Mouse (Mus musculus): ENCODE results near the gene Cep78.
A peak's percentile ranks its signal among the peaks of the same experiment; 100 is the strongest.
"Not testable (repeated sequence)": the region's sequence is repeated elsewhere in the genome, so short reads cannot be mapped to it uniquely, and the experiment has no call there.

The Cep78 gene

GRCm38 (mm10) chr19:15984449-15985171 is at the start of gene Cep78:
TSS of gene Cep78 (minus strand) at chr19:15984989.
- peak; percentile 83 for DNase-seq (ENCODE audit: low read depth, low spot score)

- DNase-seq (ENCODE audit: low read depth, low spot score): no peak
These were observed 46.5 kb upstream of the Cep78 start for GRCm38 (mm10) chr19:16031276-16031675.

- DNase-seq (ENCODE audit: low read depth, low spot score): not testable (repeated sequence)
These were observed 44.5 kb upstream of the Cep78 start for GRCm38 (mm10) chr19:16029253-16029771.

GRCm38 (mm10) chr19:16028746-16029252 is 44.0 kb upstream of the Cep78 start:
- no peak for DNase-seq (ENCODE audit: low read depth, low spot score)

- DNase-seq (ENCODE audit: low read depth, low spot score): no peak
These were observed 43.3 kb upstream of the Cep78 start for GRCm38 (mm10) chr19:16027876-16028670.

DNA sequence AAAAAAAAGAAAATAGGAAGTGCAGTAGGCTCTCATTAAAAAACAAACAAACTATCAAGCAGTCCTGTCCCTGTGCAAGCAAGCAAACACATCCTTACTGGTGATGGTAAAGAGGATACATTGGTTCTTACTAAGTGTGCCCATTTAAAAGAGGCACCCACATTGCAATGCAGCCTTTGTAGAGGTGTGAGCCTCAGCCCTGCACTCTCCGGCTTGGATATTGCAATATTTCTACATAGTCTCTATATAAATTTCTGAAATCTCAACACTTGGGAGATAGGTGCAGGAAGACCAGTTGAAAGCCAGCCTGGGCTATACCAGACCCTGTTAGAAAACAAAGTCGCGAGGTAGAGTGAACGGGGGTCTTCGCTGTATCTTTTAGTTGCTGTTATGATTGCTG is 41.5 kb upstream of the Cep78 start:
- DNase-seq (ENCODE audit: low read depth, low spot score): no peak

DNA sequence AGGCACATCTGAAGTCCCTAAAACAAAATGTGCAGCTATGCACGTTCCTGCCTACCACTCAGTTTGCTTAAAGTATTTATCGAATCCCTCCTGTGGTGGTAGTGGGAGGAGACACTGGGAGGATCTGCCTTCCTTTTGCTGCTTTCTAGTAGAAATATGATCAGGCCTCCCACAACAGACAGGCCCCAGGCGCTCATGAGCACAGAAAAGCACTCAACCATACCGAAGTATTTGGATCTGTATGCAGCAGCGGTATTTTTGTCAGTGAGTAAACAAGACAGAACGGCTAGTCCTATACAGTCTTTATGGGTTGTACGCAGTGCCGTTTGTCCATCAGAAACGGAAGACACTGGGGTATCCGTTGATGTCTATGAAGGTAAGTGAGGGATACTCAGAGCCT is 37.4 kb upstream of the Cep78 start:
- DNase-seq (ENCODE audit: low read depth, low spot score): no peak

DNA sequence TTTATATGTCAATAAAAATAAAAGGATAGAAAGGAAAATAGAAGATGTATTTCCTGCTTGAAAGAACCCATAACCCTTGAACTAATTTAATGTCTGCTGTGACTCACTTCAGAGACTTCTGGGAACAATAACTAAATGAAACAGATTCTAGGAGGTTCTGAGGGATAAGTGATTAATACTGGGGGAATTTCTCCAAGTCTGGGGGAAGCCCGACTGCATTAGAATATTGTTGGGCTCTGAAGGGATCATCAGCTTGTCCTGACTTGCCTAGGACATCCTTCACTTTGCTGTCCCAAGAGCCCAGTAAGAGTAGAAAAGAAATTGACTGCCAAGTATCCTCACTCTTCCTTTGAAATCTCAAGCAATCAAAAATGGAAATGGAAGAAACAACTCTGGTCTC is 31.4 kb upstream of the Cep78 start:
- DNase-seq (ENCODE audit: low read depth, low spot score): no peak

DNA sequence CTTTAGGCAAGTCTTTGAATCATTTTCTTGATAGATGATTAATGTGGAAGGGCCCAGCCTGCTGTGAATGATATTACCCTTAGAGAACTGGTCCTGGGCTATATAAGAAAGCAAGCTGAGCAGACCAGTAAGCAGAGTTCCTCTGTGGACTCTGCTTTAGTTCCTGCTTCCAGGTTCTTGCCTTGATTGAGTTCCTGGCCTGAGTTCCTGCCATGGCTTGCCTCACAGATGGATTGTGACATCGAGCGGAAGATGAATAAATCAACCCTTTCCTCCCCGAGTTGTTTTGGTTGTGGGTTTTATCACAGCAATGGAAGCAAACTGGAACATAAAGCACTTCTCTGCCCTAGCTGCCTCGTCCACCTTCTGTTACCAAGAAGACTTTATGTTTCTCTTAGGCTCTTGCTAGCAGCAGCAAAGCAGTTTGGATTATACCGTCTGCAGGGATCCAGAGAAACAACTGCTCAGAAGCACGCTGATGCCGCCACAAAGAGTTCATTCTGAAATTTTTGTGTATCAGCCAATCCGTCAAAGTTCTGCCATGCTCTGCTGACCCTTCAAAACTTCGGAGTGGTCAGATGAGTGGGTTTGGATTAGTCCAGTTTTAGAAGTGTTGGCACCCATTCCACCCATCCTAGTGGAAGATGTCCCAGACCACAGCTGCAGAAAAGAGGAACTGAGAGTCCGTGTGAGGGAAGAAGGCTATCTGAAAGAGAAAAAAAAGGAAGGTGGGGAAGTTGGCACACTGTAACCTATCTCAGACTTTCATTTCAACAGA is 30.6 kb upstream of the Cep78 start:
- DNase-seq (ENCODE audit: low read depth, low spot score): no peak

DNA sequence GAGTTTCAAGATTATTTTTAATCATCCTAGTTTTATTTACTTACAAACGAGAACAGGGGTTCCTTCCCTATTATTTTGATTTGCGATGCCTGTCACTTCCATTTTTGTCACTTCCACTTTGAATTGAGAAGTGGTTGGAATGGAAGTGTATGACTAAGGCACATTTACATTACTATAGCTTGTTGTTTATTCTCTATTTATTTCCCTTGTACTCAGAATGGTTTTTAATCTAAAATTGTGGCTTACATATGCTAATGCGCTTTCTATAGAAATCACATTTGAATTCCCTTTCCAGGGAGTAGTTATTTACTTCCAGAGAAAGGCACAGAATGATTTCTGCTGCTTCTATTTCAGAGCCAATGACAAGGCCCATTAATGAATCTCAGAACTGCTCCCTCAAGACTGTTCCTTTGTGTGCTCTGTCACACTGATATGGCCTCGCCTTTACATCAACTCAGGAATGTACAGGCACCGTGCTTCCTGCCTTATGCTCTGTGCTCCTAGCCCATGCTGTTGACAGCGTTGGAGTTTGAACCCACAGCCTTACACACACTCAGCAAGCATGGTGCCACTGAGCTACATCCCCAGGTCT is 25.1 kb upstream of the Cep78 start:
- DNase-seq (ENCODE audit: low read depth, low spot score): no peak

DNA sequence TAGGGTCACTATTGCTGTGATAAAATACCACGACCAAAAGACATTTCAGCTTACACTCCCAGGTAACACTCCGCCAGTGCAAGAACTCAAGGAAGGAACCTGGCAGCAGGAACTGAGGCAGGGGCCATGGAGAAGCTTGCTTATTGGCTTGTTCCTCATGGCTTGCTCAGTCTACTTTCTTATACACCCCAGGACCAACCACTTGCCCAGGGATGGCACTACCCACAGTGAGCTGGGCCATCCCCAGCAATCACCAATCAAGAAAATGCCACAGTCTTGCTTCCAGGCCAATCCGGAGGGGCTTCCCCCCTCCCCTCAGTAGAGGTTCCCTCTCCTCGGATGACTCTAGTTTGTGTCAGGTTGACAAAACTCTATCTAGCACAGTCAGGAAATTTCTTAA is 24.3 kb upstream of the Cep78 start:
- no peak for DNase-seq (ENCODE audit: low read depth, low spot score)

- DNase-seq (ENCODE audit: low read depth, low spot score): no peak
These were observed 22.3 kb upstream of the Cep78 start for GRCm38 (mm10) chr19:16007131-16007530.

DNA sequence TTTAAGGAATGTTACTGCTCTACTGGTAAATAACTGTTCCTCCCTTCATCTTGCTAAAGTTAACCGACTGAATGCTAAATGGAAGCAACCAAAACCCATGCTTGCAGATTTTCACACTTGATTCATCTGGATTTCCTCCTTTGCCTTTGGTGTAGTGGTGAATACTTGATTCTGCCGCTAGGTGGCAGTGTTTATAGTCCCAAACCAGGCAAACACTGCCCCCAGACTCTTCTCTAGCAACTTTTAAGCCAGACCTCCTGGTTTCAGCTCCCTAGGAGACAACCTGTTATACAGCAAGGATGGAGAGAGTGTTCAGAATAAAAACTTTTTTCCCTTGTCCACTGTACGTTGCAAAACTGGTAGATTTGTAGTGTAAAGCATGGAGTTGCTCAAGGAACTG is 13.4 kb upstream of the Cep78 start:
- DNase-seq (ENCODE audit: low read depth, low spot score): peak; percentile 53

GRCm38 (mm10) chr19:15996901-15997564 is 12.2 kb upstream of the Cep78 start:
- peak; percentile 60 for DNase-seq (ENCODE audit: low read depth, low spot score)

DNA sequence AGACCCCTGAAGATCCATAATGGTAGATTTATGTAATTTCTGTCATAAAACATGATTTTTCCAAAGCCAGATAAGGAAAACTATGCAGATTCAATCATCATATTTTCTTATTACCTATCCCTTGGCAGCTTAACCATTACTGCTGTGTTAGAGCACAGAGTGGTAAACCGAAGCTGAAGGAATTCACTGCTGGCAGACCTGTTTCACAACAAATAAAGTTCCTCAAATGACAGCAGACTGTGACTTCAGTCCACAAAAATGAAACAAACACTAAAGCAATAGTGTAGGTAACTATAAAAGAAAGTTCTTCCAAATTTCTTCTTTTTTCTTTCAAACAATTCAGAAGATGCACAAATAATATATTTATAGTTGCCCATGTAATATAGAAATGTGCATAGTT is 5.3 kb upstream of the Cep78 start:
- DNase-seq (ENCODE audit: low read depth, low spot score): no peak

GRCm38 (mm10) chr19:15985172-15985713 is 454 bp upstream of the Cep78 start:
- no peak for DNase-seq (ENCODE audit: low read depth, low spot score)

DNA sequence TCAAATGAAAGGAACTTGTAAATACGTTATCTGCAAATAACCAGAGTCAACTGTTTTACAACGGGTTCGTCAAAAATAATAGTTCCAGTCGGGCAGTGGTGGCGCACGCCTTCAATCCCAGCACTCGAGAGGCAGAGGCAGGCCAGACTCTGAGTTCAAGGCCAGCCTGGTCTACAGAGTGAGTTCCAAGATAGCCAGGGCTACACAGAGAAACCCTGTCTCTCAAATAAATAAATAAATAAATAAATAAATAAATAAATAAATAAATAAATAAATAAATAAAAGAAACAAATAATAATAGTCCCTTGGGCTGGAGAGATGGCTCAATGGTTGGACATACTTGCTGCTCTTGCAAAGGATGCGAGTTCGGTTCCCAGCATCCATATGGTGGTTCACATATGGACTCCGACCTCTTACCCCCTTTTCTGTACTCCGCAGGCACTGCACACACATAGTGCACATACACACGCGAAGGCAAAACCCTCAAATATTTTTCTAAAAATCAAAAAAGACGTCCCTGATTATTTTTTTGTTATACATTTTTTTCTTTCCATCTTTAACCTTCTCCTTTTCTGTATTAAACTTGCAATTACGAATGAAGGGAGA is 947 bp downstream of the Cep78 start:
- no peak for DNase-seq (ENCODE audit: low read depth, low spot score)

DNA sequence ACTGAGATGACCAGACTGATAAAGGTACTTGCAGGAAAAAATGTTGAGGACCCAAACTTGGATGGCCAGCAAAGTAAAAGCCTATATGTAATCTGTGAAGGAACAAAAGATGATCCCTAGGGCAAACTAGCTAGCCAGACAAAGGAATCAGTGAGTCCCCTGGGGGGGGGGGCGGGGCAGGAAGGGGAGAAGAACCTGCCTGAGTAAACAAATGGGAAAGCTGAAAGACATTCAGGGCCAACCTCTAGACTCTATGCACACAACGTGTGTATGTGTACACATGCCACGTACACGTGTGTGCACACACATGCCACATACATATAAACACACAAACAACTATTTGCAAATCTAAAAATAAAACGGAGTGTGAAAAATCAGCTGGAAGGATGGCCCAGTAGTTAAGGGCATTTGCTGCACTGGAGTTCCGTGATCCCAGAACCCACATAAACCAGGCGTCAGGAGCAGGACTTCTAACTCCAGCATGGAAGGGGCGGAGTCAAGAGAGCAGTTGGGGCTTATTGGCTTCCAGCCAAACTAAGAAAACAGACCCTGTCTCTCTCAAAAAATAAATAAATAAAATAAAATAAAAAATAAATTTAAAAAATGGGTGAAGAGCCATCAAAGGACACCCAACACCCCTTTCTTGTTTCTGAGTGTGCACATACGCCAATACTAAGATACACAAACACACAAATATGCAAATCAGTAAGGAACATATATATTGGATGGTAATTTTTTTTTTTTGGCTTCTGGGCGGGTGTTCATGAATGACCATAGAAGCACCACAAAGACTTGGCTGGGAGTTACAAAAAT is 1.7 kb downstream of the Cep78 start:
- DNase-seq (ENCODE audit: low read depth, low spot score): no peak

DNA sequence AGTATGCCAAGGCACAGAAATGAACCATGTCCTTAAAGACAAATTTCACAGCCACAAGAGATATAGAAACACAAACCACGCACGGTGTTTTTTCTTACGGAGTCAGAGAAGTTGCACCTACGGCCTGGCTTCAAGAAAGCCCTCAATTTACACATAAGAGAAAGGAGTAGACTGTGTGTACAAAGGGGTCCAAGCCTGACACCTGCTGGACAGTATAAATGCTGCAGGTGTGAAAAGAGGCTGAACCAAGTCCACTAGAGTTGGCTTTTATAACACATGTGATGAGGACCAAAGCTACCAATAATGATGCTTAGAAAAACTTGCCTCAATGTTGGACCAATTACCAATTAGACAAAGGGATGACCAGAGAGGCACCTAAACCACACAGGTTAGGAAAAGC is 2.9 kb downstream of the Cep78 start:
- no peak for DNase-seq (ENCODE audit: low read depth, low spot score)

All from retina, adult 2 months (tissue).